Mouse (Mus musculus) activated CD4-positive, CD25-positive, alpha-beta regulatory T cell, adult 9 weeks (primary cell): ENCODE results near the gene Naaladl1. TPM values are rescaled to one million over a fixed set of nuclear protein-coding genes. Genes with fewer than 3 reads are reported as not detected.

ENCODE experiments used
- polyA plus RNA-seq: library from polyadenylated mRNA; unstranded; fragments of 100-300 nt; shearing (Covaris generic); gene quantifications from one replicate; pipeline ENCODE4 v1.2.1, GENCODE M21; 2017

Naaladl1 gene
- not detected for polyA plus RNA-seq

GRCm38 (mm10) chr19:6105586-6105985 is at the start of gene Naaladl1:
Naaladl1 (plus strand) TSS chr19:6105782.

GRCm38 (mm10) chr19:6057313-6058096 is 48.1 kb upstream of the Naaladl1 start, which contains the start of the genes Mrpl49 and Fau:
Mrpl49 (minus strand) TSS chr19:6057785.
Fau (plus strand) TSS chr19:6057844.

GRCm38 (mm10) chr19:6061021-6061533 is 44.5 kb upstream of the Naaladl1 start, which contains the start of gene Znhit2:
Znhit2 (plus strand) TSS chr19:6061192.

GRCm38 (mm10) chr19:6067724-6068415 is 37.7 kb upstream of the Naaladl1 start, which contains the start of gene Tm7sf2:
Tm7sf2 (minus strand) TSS chr19:6068373.

GRCm38 (mm10) chr19:6076564-6077393 is 28.8 kb upstream of the Naaladl1 start, which contains the start of gene Vps51:
Vps51 (minus strand) TSS chr19:6077231.

GRCm38 (mm10) chr19:6079983-6080480 is 25.6 kb upstream of the Naaladl1 start, which contains the start of gene Tmem262:
Tmem262 (plus strand) TSS chr19:6080033.

GRCm38 (mm10) chr19:6082156-6082555 is 23.4 kb upstream of the Naaladl1 start, which contains the start of gene Gm28374:
Gm28374 (minus strand) TSS chr19:6082256.

GRCm38 (mm10) chr19:6084478-6085248 is 20.9 kb upstream of the Naaladl1 start, which contains the start of the genes Zfpl1 and Cdca5:
Zfpl1 (minus strand) TSS chr19:6084956.
Cdca5 (plus strand) TSS chr19:6084983.

GRCm38 (mm10) chr19:6094119-6094518 is 11.5 kb upstream of the Naaladl1 start, which contains the start of gene AC131692.1:
AC131692.1 (plus strand) TSS chr19:6094419.

GRCm38 (mm10) chr19:6117986-6118676 is 12.5 kb downstream of the Naaladl1 start, which contains the start of gene Sac3d1:
Sac3d1 (minus strand) TSS chr19:6118650.

GRCm38 (mm10) chr19:6127760-6128341 is 22.3 kb downstream of the Naaladl1 start, which contains the start of gene Snx15:
Snx15 (minus strand) TSS chr19:6128304.

GRCm38 (mm10) chr19:6140678-6141393 is 35.3 kb downstream of the Naaladl1 start, which contains the start of gene Batf2:
Batf2 (plus strand) TSS chr19:6140983.

GRCm38 (mm10) chr19:6141394-6141749 is 35.8 kb downstream of the Naaladl1 start, which contains the start of gene Arl2:
Arl2 (minus strand) TSS chr19:6141548.

Other genes with a start within 250 kb of the Naaladl1 start
- 300 TPM for gene Frmd8, start 230.5 kb upstream of the Naaladl1 start, polyA plus RNA-seq
- 52.4 TPM for gene Slc25a45, start 228.0 kb upstream of the Naaladl1 start, polyA plus RNA-seq
- 1.1 TPM for gene Tigd3, start 211.6 kb upstream of the Naaladl1 start, polyA plus RNA-seq
- gene Dpf2, start 192.8 kb upstream of the Naaladl1 start, polyA plus RNA-seq = 198 TPM
- 0.26 TPM for gene Cdc42ep2, start 181.0 kb upstream of the Naaladl1 start, polyA plus RNA-seq
- gene Pola2, start 141.6 kb upstream of the Naaladl1 start, polyA plus RNA-seq = 49.8 TPM
- not detected for gene Slc22a20, start 119.6 kb upstream of the Naaladl1 start, polyA plus RNA-seq
- gene Capn1, start 89.9 kb upstream of the Naaladl1 start, polyA plus RNA-seq = 80.8 TPM
- gene Syvn1, start 59.2 kb upstream of the Naaladl1 start, polyA plus RNA-seq = 60.1 TPM
- gene Mrpl49, start 48.0 kb upstream of the Naaladl1 start, polyA plus RNA-seq = 45.4 TPM
- 1,033 TPM for gene Fau, start 47.9 kb upstream of the Naaladl1 start, polyA plus RNA-seq
- 6.5 TPM for gene Znhit2, start 44.6 kb upstream of the Naaladl1 start, polyA plus RNA-seq
- 20.0 TPM for gene Tm7sf2, start 37.4 kb upstream of the Naaladl1 start, polyA plus RNA-seq
- 86.7 TPM for gene Vps51, start 28.6 kb upstream of the Naaladl1 start, polyA plus RNA-seq
- gene Tmem262, start 25.7 kb upstream of the Naaladl1 start, polyA plus RNA-seq = not detected
- gene Gm28374, start 23.5 kb upstream of the Naaladl1 start, polyA plus RNA-seq = 0.61 TPM
- gene Zfpl1, start 20.8 kb upstream of the Naaladl1 start, polyA plus RNA-seq = 55.0 TPM
- 5.0 TPM for gene Cdca5, start 20.8 kb upstream of the Naaladl1 start, polyA plus RNA-seq
- not detected for gene AC131692.1, start 11.4 kb upstream of the Naaladl1 start, polyA plus RNA-seq
- 2.3 TPM for gene Sac3d1, start 12.9 kb downstream of the Naaladl1 start, polyA plus RNA-seq
- 36.4 TPM for gene Snx15, start 22.5 kb downstream of the Naaladl1 start, polyA plus RNA-seq
- not detected for gene Batf2, start 35.2 kb downstream of the Naaladl1 start, polyA plus RNA-seq
- 18.3 TPM for gene Arl2, start 35.8 kb downstream of the Naaladl1 start, polyA plus RNA-seq
- not detected for gene Majin, start 78.6 kb downstream of the Naaladl1 start, polyA plus RNA-seq
- gene Gpha2, start 120.6 kb downstream of the Naaladl1 start, polyA plus RNA-seq = not detected
- gene Ppp2r5b, start 130.1 kb downstream of the Naaladl1 start, polyA plus RNA-seq = 10.3 TPM
- 47.3 TPM for gene Atg2a, start 135.9 kb downstream of the Naaladl1 start, polyA plus RNA-seq
- gene Ehd1, start 170.9 kb downstream of the Naaladl1 start, polyA plus RNA-seq = 26.2 TPM
- gene Cdc42bpg, start 200.7 kb downstream of the Naaladl1 start, polyA plus RNA-seq = 0.18 TPM
- gene Men1, start 229.2 kb downstream of the Naaladl1 start, polyA plus RNA-seq = 66.7 TPM
- gene Map4k2, start 235.4 kb downstream of the Naaladl1 start, polyA plus RNA-seq = 114 TPM